Mouse (Mus musculus): ENCODE results near the gene Polq.
"Not testable (repeated sequence)": the region's sequence is repeated elsewhere in the genome, so short reads cannot be mapped to it uniquely, and the experiment has no call there.

Polq gene

GRCm38 (mm10) chr16:37108763-37109162 lies 97.2 kb downstream of the Polq start:
- DNase-seq (ENCODE audit: low read depth): no peak

GRCm38 (mm10) chr16:37109285-37109684 lies 97.7 kb downstream of the Polq start:
- DNase-seq (ENCODE audit: low read depth): peak; percentile 34

GRCm38 (mm10) chr16:37125190-37125589 lies 113.6 kb downstream of the Polq start:
- DNase-seq (ENCODE audit: low read depth): not testable (repeated sequence)
